Mouse (Mus musculus) G1E (cell line): ENCODE results near the gene Ano1. TPM values are rescaled to one million over a fixed set of nuclear protein-coding genes. Genes with fewer than 3 reads are reported as not detected.

ENCODE experiments used
- ATAC-seq: 2 replicates; pipeline ENCODE4 v1.8.0; 2016; ENCODE audit warnings: mild to moderate bottlenecking; ENCODE audit not compliant: insufficient number of reproducible peaks, poor library complexity, low FRiP score, severe bottlenecking; ENCODE audit errors: extremely low read depth
- DNase-seq: peaks from one replicate; pipeline ENCODE4 v3.0.0; 2012; ENCODE audit warnings: low spot score
- H3K27me3 ChIP-seq: 2 replicates; pipeline ENCODE4 v1.6.1; 2012; ENCODE audit warnings: mild to moderate bottlenecking, low read length, inconsistent platforms; ENCODE audit not compliant: insufficient read depth
- H3K36me3 ChIP-seq: replicated peaks from 2 replicates; pipeline ENCODE3; 2012; ENCODE audit warnings: mild to moderate bottlenecking, inconsistent platforms
- H3K4me1 ChIP-seq: 2 replicates; pipeline ENCODE4 v1.6.1; 2012; ENCODE audit warnings: low read depth, low read length, inconsistent platforms, mixed read lengths; ENCODE audit not compliant: insufficient read depth
- H3K4me3 ChIP-seq: 2 replicates; pipeline ENCODE4 v1.5.1; 2012; ENCODE audit warnings: low read depth, mild to moderate bottlenecking, inconsistent platforms, low read length, moderate library complexity, mixed read lengths
- H3K9me3 ChIP-seq: replicated peaks from 2 replicates; pipeline ENCODE4 v1.6.1; 2012; ENCODE audit warnings: inconsistent platforms
- CTCF ChIP-seq: IDR thresholded peaks from 2 replicates; pipeline ENCODE4 v1.5.1; 2012; ENCODE audit warnings: low read depth, low read length, inconsistent platforms, mixed read lengths
- GATA1 ChIP-seq: IDR thresholded peaks from 2 replicates; pipeline ENCODE4 v1.6.1; 2012; ENCODE audit warnings: borderline replicate concordance, low read length, inconsistent platforms, mixed read lengths
- GATA2 ChIP-seq: IDR thresholded peaks from 2 replicates; pipeline ENCODE4 v1.6.1; 2012; ENCODE audit warnings: low read depth, low read length, inconsistent platforms, borderline replicate concordance
- POLR2AphosphoS5 ChIP-seq: IDR thresholded peaks from 2 replicates; pipeline ENCODE4 v1.6.1; 2012; ENCODE audit warnings: low read depth, low read length, inconsistent platforms; ENCODE audit not compliant: insufficient replicate concordance
- TAL1 ChIP-seq: conservative IDR thresholded peaks from 2 replicates; pipeline ENCODE4 v1.6.1; 2012; ENCODE audit warnings: low read depth, low read length, inconsistent platforms, mixed read lengths
- polyA plus RNA-seq: library from polyadenylated mRNA; stranded (reverse); fragments of >175 nt; gene quantifications from 2 replicates; pipeline ENCODE4 v1.2.3, GENCODE M21; 2012
- total RNA-seq, 2 experiments: library from RNA; stranded (forward) in 1 of 2; stranded (reverse) in 1 of 2; fragments of 200-1000 nt in 1 of 2; fragments of >200 nt in 1 of 2; fragmentation: Nextera tagmentation in 1 of 2; gene quantifications; 2 replicates each; pipeline ENCODE4 v1.2.3; 2014 to 2017

Gene Ano1
- total and polyA plus RNA-seq, 3 experiments, result 1.8 to 7.1 (median 3.7) TPM

DNA sequence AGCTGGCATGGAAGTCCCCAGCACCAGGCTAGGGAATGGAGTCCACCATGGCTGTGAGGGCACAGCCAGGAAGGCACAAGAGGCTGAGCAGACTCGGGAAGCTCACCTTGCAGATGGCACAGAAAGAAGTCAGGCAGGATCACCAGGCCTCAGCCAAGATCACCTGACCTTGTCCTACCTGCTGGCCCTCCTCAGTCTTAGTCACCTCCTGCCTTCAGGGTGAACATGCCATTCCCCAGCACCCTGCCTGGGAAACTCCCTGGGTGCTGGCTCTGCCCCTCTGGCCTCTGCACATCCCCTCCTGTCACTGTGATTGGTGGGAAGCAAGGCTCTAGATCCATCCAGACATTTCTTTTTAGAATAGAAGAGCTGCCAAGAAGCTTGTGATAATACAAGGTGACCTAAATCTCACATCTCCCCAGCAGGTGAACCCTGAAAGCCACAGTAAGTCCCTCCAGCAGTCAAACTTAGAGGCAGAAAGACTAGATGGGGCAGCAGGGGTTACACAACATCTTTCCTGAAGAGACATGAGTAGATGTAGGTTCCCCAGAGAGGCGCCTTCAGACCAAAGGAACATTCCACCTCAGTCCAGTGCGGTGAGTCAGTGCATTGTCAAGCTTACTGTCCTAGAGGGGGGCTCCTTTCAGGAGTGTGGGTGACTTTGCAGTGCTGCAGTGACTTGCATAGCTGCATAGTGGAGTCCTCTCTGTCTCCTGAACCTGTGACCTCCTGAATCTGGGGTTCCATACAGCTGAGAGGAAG lies 184.7 kb downstream of the Ano1 start:
- Histone ChIP-seq H3K36me3 (no peaks in the 10 kb centered on the region), H3K9me3 (no peaks in the 10 kb centered on the region), H3K4me3 (no peak overlapping the region), H3K4me1 (no peaks in the 10 kb centered on the region), H3K27me3 (peaks cover 66% of the 10 kb centered on the region)
- ATAC-seq (no peak), DNase-seq (no peak)
- TF ChIP-seq CTCF (no peak), GATA1 (no peak), TAL1 (no peak)

DNA sequence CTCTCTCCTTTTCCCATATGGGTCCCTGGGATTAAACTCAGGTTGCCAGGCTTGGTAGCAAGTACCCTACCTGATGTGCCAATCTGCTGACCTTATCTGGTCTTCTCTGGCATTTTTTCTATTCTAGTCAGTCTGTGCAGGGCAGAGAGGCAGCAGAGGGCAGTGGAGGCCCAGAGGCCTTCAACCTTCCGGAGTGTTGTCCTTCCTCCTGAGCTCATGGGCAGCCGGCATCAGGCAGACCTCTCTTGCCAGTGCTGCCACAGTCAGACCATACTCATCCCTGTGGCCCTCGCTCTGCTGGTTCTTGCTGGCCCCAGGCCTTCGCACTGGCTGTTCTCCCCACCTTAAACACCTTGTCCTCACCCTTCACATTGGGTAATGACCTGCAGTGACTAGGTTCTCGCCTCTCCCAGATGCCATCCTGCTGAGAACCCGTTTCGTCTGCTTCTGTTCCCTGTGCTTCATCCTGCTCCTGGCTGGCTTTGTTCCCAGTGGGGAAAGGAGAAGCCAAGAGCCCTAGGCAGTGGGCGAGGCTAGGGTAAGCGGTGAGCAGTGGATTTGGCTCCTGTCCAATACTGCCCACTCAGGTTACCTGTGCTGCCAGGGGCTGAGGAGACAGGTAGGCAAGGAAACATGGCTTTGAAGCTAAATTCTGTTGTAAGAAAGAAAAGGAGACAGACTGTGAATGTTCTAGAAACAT lies 188.2 kb downstream of the Ano1 start:
- no peak for DNase-seq
- Histone ChIP-seq H3K4me3 (no peak overlapping the region), H3K36me3 (no peaks in the 10 kb centered on the region), H3K27me3 (peaks cover 64% of the 10 kb centered on the region), H3K9me3 (no peaks in the 10 kb centered on the region), H3K4me1 (peaks cover 5% of the 10 kb centered on the region)
- TF ChIP-seq GATA2, result no peak
- TF ChIP-seq GATA1, result no peak
- TF ChIP-seq POLR2AphosphoS5, result no peak
- TF ChIP-seq TAL1, result no peak
- TF ChIP-seq CTCF, result no peak
- ATAC-seq, result no peak

DNA sequence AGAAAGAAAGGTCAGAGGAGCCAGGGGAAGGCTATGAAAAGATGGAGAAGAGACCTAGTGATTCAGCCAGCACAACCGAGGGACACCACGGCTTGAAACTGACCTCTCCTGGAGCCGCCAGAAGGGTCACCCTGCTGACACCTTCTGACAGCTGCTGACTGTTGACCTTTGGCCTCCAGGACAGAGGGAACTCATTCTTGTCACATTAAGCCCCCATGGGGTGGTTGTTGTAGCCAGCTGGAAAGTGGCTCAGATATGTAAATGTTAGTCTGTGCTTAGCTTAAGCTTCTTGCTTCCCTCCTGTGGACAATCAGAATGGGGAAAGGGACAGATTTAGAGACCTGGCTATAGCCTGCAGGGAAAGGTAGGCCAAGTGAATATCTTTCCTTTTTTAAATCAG lies 189.8 kb downstream of the Ano1 start:
- Histone ChIP-seq H3K4me3 (no peak overlapping the region), H3K4me1 (peaks cover 5% of the 10 kb centered on the region), H3K27me3 (peaks cover 55% of the 10 kb centered on the region), H3K9me3 (no peaks in the 10 kb centered on the region), H3K36me3 (no peaks in the 10 kb centered on the region)
- no peak for TF ChIP-seq TAL1
- TF ChIP-seq GATA1, result no peak
- TF ChIP-seq GATA2, result no peak
- no peak for TF ChIP-seq POLR2AphosphoS5
- no peak for TF ChIP-seq CTCF
- ATAC-seq (no peak), DNase-seq (no peak)

DNA sequence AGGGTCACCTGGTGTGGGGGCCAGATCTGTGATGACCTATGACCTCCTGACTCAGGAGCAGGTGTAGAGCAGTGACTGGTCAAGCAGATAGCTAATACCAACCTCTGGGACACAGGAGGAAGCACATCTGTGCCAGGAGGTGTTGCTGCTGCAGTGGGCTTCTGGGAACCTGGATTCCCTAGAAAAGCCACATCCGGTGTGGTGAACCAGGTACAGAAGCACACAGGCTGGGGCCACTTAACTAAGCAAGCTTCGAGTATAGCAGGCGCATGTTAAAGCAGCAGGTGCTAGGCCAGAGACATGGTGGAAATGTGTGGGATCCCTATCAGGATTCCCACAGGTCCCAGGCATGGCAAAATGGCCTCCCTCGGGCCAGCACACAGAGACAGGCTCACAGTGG lies 191.2 kb downstream of the Ano1 start:
- ATAC-seq, result no peak
- no peak for DNase-seq
- no peaks in the 10 kb centered on the region for H3K36me3 ChIP-seq
- H3K27me3 ChIP-seq, result peaks cover 48% of the 10 kb centered on the region
- H3K9me3 ChIP-seq, result no peaks in the 10 kb centered on the region
- no peak overlapping the region for H3K4me3 ChIP-seq
- TF ChIP-seq GATA2 (no peak), POLR2AphosphoS5 (no peak), TAL1 (no peak)
- H3K4me1 ChIP-seq, result peaks cover 17% of the 10 kb centered on the region

DNA sequence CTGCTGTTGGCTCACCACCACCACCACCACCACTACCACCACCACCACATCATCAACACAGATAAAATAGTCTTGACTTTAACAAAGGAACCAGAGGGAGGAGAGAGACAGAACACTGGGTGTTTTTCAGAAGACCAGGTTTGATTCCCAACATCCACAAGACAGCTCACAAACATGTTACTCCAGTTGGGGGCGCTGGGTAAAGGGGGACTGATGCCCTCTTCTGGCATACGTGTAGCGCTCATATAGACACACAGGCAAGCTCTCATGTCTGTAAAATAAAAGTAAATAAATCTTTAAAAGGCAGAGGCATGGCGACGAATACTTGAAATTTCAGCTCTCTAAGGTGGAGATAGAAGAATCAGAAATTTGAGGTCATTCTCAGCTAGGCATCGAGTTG lies 193.2 kb downstream of the Ano1 start:
- TF ChIP-seq GATA2 (no peak), CTCF (no peak), TAL1 (no peak), POLR2AphosphoS5 (no peak), GATA1 (no peak)
- ATAC-seq (no peak), DNase-seq (no peak)
- Histone ChIP-seq H3K9me3 (no peaks in the 10 kb centered on the region), H3K4me1 (peaks cover 23% of the 10 kb centered on the region), H3K27me3 (peaks cover 39% of the 10 kb centered on the region), H3K4me3 (no peak overlapping the region), H3K36me3 (no peaks in the 10 kb centered on the region)

DNA sequence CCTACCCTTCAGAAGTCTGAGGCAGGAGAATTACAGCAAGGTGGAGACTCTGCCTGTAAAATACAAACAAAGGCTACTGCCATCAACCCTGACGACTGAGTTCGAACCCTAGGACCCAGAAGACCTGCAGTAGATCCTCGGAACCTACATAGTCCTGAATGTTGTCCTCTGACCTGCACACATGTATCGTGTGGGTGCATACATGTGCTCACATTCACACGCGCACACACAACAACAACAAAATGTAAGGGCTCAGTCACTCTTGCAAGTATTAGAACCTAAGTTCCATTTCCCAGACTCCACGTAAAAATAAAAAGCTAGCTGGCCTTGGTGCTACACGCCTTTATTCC lies 197.7 kb downstream of the Ano1 start:
- Histone ChIP-seq H3K27me3 (peaks cover 10% of the 10 kb centered on the region), H3K4me1 (peaks cover 50% of the 10 kb centered on the region), H3K36me3 (peaks cover 34% of the 10 kb centered on the region), H3K4me3 (peak overlapping the region; percentile 94), H3K9me3 (no peaks in the 10 kb centered on the region)
- DNase-seq (no peak), ATAC-seq (no peak)
- no peak for TF ChIP-seq CTCF
- no peak for TF ChIP-seq GATA1
- TF ChIP-seq TAL1, result no peak
- no peak for TF ChIP-seq GATA2
- no peak for TF ChIP-seq POLR2AphosphoS5
